Mouse (Mus musculus): ENCODE measurements at regions not wholly inside any gene's neighbourhood (a gene's known extent, or its start where the extent isn't known, plus 50 kb on each side); places are given as distances from the start of the nearest gene placed in this dataset.
"Not testable (repeated sequence)": the region's sequence is repeated elsewhere in the genome, so short reads cannot be mapped to it uniquely, and the experiment has no call there.

DNA sequence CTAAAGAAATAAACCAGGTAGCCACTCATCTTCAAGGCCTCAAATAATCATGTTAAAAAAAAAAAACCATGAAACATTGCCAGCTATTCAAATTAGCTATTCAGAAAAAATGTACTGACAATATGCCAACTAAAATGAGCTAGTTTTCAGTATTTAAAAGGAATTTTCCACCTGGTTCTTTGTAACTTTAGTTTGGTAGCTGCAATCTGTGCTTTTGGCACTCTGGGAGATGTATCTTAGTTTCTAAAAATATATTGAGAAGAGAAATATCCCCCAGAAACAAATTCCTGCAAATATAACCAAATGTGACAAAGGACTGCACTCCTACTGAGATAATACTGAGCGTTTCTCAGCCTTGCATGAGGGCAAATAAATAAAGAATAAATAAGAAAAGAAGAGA is 1317.8 kb upstream of the Adam24 start:
- 84% methylated on average over 1 of the region's 1 CpGs for WGBS
- no peaks in the 10 kb centered on the region for H3K4me1 ChIP-seq
- no peak for ATAC-seq (ENCODE audit: low FRiP score)

DNA sequence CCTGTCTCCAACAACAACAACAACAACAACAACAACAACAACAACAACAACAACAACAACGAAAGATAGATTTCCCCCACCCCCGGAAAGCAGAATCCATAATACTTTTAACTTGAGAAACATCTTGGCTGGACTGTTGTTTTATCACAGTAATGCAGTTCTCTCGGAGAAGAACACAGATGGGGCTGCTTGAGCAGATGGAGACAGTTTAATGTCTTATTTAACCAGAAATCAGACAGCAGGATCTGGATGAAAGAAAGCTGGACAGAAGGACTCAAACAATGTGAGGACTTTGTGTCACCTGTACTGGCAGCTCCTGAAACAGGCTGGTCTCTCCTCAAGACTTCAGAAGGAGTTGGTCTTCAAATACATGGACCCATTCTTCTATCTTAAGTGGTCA is 1317.0 kb upstream of the Adam24 start:
- Histone ChIP-seq H3K9me3 (replicated peaks) (no peaks in the 10 kb centered on the region), H3K27ac (no peak overlapping the region), H3K36me3 (no peaks in the 10 kb centered on the region), H3K9ac (no peak overlapping the region), H3K4me1 (no peaks in the 10 kb centered on the region), H3K27me3 (no peaks in the 10 kb centered on the region), H3K4me2 (replicated peaks) (no peak overlapping the region), H3K4me3 (no peak overlapping the region)
- WGBS = 91% methylated on average over 3 of the region's 3 CpGs
- no peak for ATAC-seq (ENCODE audit: low FRiP score)

More for the DNA sequence above, 1317.8 kb upstream of the Adam24 start:
- Histone ChIP-seq H3K9ac (no peak overlapping the region), H3K36me3 (no peaks in the 10 kb centered on the region), H3K9me3 (replicated peaks) (no peaks in the 10 kb centered on the region), H3K4me2 (replicated peaks) (no peak overlapping the region), H3K27me3 (no peaks in the 10 kb centered on the region), H3K4me3 (no peak overlapping the region), H3K27ac (no peak overlapping the region)

DNA sequence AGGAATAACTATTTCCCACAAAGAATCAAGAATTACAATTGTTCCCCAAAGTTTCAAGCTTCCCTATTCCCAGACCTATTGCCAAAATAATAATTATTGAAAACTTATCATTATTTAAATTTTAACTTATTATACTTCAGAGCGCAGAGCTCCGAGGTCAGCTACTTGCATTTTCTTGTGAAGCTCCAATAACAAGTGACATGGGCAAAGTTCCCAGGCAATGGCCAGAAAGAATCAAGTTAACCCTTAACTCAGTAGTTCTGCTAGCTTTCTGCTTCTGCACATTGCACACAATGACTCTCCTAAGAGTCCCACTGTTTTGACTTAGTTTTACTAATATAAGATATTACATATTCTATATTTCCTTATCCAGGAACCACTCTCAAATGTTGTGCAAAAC is 1308.5 kb upstream of the Adam24 start:
- not testable (repeated sequence) for H3K27ac ChIP-seq; H3K27me3 ChIP-seq; H3K36me3 ChIP-seq; H3K9ac ChIP-seq; H3K4me3 ChIP-seq; ATAC-seq (ENCODE audit: low FRiP score); H3K4me2 ChIP-seq (replicated peaks); H3K4me1 ChIP-seq; H3K9me3 ChIP-seq (replicated peaks)
- WGBS = 68% methylated on average over 2 of the region's 2 CpGs

Measured in hindbrain, embryonic 12.5 days (tissue).